Mouse (Mus musculus): Measurements from ENCODE around the gene Xpc.

Gene Xpc

GRCm38 (mm10) chr6:91515545-91516449 is at the start of gene Xpc, which contains the start of gene Lsm3:
Xpc (minus strand) TSS chr6:91515888.
Lsm3 (plus strand) TSS chr6:91515928.
- peak; percentile 98 for DNase-seq (ENCODE audit: low read depth, low spot score)

GRCm38 (mm10) chr6:91563031-91563430 is 47.3 kb upstream of the Xpc start:
- no peak for DNase-seq (ENCODE audit: low read depth, low spot score)

GRCm38 (mm10) chr6:91560186-91560585 is 44.5 kb upstream of the Xpc start:
- DNase-seq (ENCODE audit: low read depth, low spot score), result no peak

- no peak for DNase-seq (ENCODE audit: low read depth, low spot score)
These were observed 43.7 kb upstream of the Xpc start for GRCm38 (mm10) chr6:91559371-91559770.

- DNase-seq (ENCODE audit: low read depth, low spot score), result no peak
These were observed 42.9 kb upstream of the Xpc start for GRCm38 (mm10) chr6:91558565-91558964.

- no peak for DNase-seq (ENCODE audit: low read depth, low spot score)
These were observed 37.0 kb upstream of the Xpc start for GRCm38 (mm10) chr6:91552693-91553092.

GRCm38 (mm10) chr6:91551671-91552070 is 36.0 kb upstream of the Xpc start:
- no peak for DNase-seq (ENCODE audit: low read depth, low spot score)

- DNase-seq (ENCODE audit: low read depth, low spot score), result no peak
These were observed 33.9 kb upstream of the Xpc start for GRCm38 (mm10) chr6:91549621-91550020.

- no peak for DNase-seq (ENCODE audit: low read depth, low spot score)
These were observed 31.6 kb upstream of the Xpc start for GRCm38 (mm10) chr6:91547313-91547712.

GRCm38 (mm10) chr6:91546241-91546884 is 30.7 kb upstream of the Xpc start:
- DNase-seq (ENCODE audit: low read depth, low spot score), result no peak

- DNase-seq (ENCODE audit: low read depth, low spot score), result no peak
These were observed 27.4 kb upstream of the Xpc start for GRCm38 (mm10) chr6:91543056-91543455.

- no peak for DNase-seq (ENCODE audit: low read depth, low spot score)
These were observed 25.6 kb upstream of the Xpc start for GRCm38 (mm10) chr6:91541276-91541675.

- no peak for DNase-seq (ENCODE audit: low read depth, low spot score)
These were observed 20.5 kb upstream of the Xpc start for GRCm38 (mm10) chr6:91536047-91536765.

- no peak for DNase-seq (ENCODE audit: low read depth, low spot score)
These were observed 19.5 kb upstream of the Xpc start for GRCm38 (mm10) chr6:91535231-91535630.

GRCm38 (mm10) chr6:91534268-91534667 is 18.6 kb upstream of the Xpc start:
- no peak for DNase-seq (ENCODE audit: low read depth, low spot score)

GRCm38 (mm10) chr6:91533771-91534170 is 18.1 kb upstream of the Xpc start:
- no peak for DNase-seq (ENCODE audit: low read depth, low spot score)

GRCm38 (mm10) chr6:91533359-91533758 is 17.7 kb upstream of the Xpc start:
- peak; percentile 43 for DNase-seq (ENCODE audit: low read depth, low spot score)

- no peak for DNase-seq (ENCODE audit: low read depth, low spot score)
These were observed 17.0 kb upstream of the Xpc start for GRCm38 (mm10) chr6:91532661-91533060.

GRCm38 (mm10) chr6:91531276-91531675 is 15.6 kb upstream of the Xpc start:
- no peak for DNase-seq (ENCODE audit: low read depth, low spot score)

GRCm38 (mm10) chr6:91530673-91531072 is 15.0 kb upstream of the Xpc start:
- no peak for DNase-seq (ENCODE audit: low read depth, low spot score)

- DNase-seq (ENCODE audit: low read depth, low spot score), result no peak
These were observed 12.6 kb upstream of the Xpc start for GRCm38 (mm10) chr6:91528265-91528664.

GRCm38 (mm10) chr6:91527227-91527860 is 11.7 kb upstream of the Xpc start:
- peak; percentile 55 for DNase-seq (ENCODE audit: low read depth, low spot score)
